1 mouse cellular context compared by ENCODE assay signal in the genomic region with DNA sequence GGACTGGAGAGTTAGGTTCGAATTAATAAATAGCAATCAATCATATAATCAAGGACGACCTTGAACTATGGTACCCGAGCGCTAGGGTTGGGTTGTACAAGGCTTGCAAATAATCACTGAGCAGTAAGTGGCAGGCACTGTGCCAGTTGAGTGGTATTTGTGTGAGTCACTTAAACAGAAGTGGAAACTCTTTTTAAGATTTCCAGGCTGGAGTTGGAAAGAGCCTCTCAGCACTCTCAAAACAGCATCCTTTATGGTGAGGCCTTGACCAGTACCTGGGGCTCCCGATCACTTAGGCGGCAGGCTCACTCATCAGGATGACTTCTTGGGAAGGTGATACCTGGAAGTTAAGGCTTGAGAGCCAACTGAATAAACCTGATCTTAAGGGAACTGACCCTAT.
TF ChIP-seq lines count a peak whose summit lies in the region.

No protein-coding gene starts in this region.

TF ChIP-seq in CH12.LX, 34 proteins besides CTCF, POLR2A, EP300 and RAD21:
- peak; percentile 43; the same call in 1 of the 2 replicates for TF ChIP-seq POLR2AphosphoS2 (IDR thresholded peaks at IDR 0.05; ENCODE audit: low read depth, low read length)
- no peak for TF ChIP-seq MXI1 (IDR thresholded peaks at IDR 0.05; ENCODE audit: low read depth, low read length)
- 0 out of 2 replicates have a peak, but pooled peaks have one; percentile 69 for TF ChIP-seq CHD1 (IDR thresholded peaks at IDR 0.05; ENCODE audit: low read depth, low read length)
- no peak for TF ChIP-seq RCOR1 (conservative IDR thresholded peaks at IDR 0.05; ENCODE audit: low read depth, low read length)
- no peak for TF ChIP-seq USF2 (conservative IDR thresholded peaks at IDR 0.05; ENCODE audit: low read depth, low read length)
